Mouse (Mus musculus) CD4-positive naive resting alpha-beta T cell, adult 76 days (primary cell): Measurements from ENCODE around the gene Stx17. TPM values are rescaled to one million over a fixed set of nuclear protein-coding genes. Genes with fewer than 3 reads are reported as not detected.

Source experiments
- total RNA-seq: library from RNA; stranded (reverse); gene quantifications from one replicate; pipeline ENCODE4 v1.2.4, GENCODE M21; 2023

Gene Stx17
- total RNA-seq, result 20.8 TPM

DNA sequence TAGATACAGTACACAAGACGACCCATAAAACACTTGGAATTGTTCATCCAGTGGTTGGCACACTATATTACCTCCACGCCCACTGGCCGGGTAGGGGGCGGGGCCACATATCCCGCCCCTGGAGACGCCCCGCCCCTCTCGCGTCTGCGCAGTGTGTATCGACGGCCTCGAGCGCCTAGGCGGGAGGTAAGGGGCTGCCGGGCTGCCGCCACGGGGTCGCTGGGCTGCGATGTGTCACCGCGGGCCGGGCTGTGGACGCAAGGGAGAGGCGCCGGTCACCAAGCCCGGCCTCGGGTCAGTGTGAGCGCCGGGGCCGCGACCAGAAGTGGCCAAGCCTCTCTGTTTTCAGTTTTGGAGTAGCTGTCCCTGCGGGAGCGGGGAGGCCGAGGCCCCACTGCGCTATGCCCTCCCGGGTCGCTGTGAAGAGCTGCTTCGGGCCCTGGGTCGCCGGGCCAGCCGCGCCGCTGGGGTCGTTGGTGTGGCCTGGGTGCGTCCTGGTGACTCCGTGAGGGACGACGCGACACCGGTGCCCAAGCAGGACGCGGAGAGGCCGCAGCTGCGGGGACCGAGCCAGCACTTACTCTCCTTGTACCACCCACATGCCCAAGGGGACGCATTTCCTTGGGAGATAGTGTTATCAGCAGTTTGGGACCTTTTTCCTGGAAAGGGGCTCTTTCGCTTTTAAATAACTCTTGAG is at the start of gene Stx17:
Gene Stx17 (plus strand): TSS at position 143 of the 697 bp plus-strand sequence.

Other genes starting within 250 kb of the Stx17 start
- gene Nr4a3, start 79.8 kb upstream of the Stx17 start, total RNA-seq, result 144 TPM
- 44.4 TPM for gene Erp44, start 154.6 kb downstream of the Stx17 start, total RNA-seq
- 11.2 TPM for gene Invs, start 154.8 kb downstream of the Stx17 start, total RNA-seq